Mouse (Mus musculus) midbrain, embryonic 16.5 days (tissue): ENCODE results near the gene Galc. TPM values are rescaled to one million over a fixed set of nuclear protein-coding genes. Genes with fewer than 3 reads are reported as not detected.

Experiments used
- ATAC-seq: fragments of 200-750 bp; cut with Nextera tagmentation; 2 replicates; pipeline ENCODE4 v1.8.0; 2017; ENCODE audit warnings: moderate TSS enrichment
- H3K27ac ChIP-seq: fragments of 300-500 bp; sonication (generic); 2 replicates; pipeline ENCODE4 v1.5.1; 2014; ENCODE audit warnings: mild to moderate bottlenecking, low read length, mixed read lengths
- H3K27me3 ChIP-seq: fragments of 300-500 bp; sonication (generic); 2 replicates; pipeline ENCODE4 v1.6.1; 2014; ENCODE audit warnings: low read depth, low read length, mixed read lengths; ENCODE audit not compliant: control insufficient read depth, insufficient read depth
- H3K36me3 ChIP-seq: fragments of 300-500 bp; sonication (generic); 2 replicates; pipeline ENCODE4 v1.6.1; 2014; ENCODE audit warnings: mild to moderate bottlenecking, low read length, moderate library complexity, mixed read lengths; ENCODE audit not compliant: control insufficient read depth, insufficient read depth
- H3K4me1 ChIP-seq: fragments of 300-500 bp; sonication (generic); 2 replicates; pipeline ENCODE4 v1.6.1; 2014; ENCODE audit warnings: mild to moderate bottlenecking, low read length, mixed read lengths; ENCODE audit not compliant: control insufficient read depth, insufficient read depth
- H3K4me2 ChIP-seq: fragments of 300-500 bp; sonication (generic); 2 replicates; pipeline ENCODE4 v1.6.1; 2014; ENCODE audit warnings: mild to moderate bottlenecking, low read length, mixed read lengths
- H3K4me3 ChIP-seq: fragments of 300-500 bp; sonication (generic); 2 replicates; pipeline ENCODE4 v1.5.1; 2014; ENCODE audit warnings: low read depth, mild to moderate bottlenecking, low read length, moderate library complexity, mixed read lengths
- H3K9ac ChIP-seq: fragments of 300-500 bp; sonication (generic); 2 replicates; pipeline ENCODE4 v1.6.1; 2014; ENCODE audit warnings: low read depth, low read length, mixed read lengths
- H3K9me3 ChIP-seq: fragments of 300-500 bp; sonication (generic); replicated peaks from 2 replicates; pipeline ENCODE4 v1.6.1; 2014; ENCODE audit warnings: mild to moderate bottlenecking, low read length, mixed read lengths; ENCODE audit not compliant: control insufficient read depth, poor library complexity, severe bottlenecking
- WGBS: fragments of 180-500 bp; shearing (Covaris S2); extraction: QIAGEN DNeasy Blood & Tissue Kit; methylation state at CpG from one replicate; pipeline ENCODE4 v1.1.7; 2014; 5-methylcytosine and 5-hydroxymethylcytosine counted together
- polyA plus RNA-seq: library from polyadenylated mRNA; unstranded; fragments of >200 nt; fragmentation: Nextera tagmentation; extraction: Ambion mirVana; gene quantifications from 2 replicates; pipeline ENCODE4 v1.2.1, GENCODE M21; 2015

Galc gene
- polyA plus RNA-seq, 1 experiment from 2014 or later: 12.7 TPM

GRCm38 (mm10) chr12:98180235-98180800, 78.9 kb downstream of the Galc start:
- WGBS: 94% methylated on average over 16 of the region's 16 CpGs
- H3K9ac ChIP-seq: no peak overlapping the region
- no peaks in the 10 kb centered on the region for H3K9me3 ChIP-seq
- no peak overlapping the region for H3K4me3 ChIP-seq
- H3K36me3 ChIP-seq: no peaks in the 10 kb centered on the region
- H3K27ac ChIP-seq: no peak overlapping the region
- no peak overlapping the region for H3K4me2 ChIP-seq
- ATAC-seq: no peak
- H3K4me1 ChIP-seq: peaks cover 8% of the 10 kb centered on the region
- H3K27me3 ChIP-seq: no peaks in the 10 kb centered on the region

GRCm38 (mm10) chr12:98179496-98179895, 79.8 kb downstream of the Galc start:
- WGBS: 73% methylated on average over 1 of the region's 1 CpGs
- ATAC-seq: no peak
- Histone ChIP-seq H3K9ac (no peak overlapping the region), H3K36me3 (no peaks in the 10 kb centered on the region), H3K27me3 (no peaks in the 10 kb centered on the region), H3K4me1 (peaks cover 8% of the 10 kb centered on the region), H3K27ac (no peak overlapping the region), H3K4me3 (no peak overlapping the region), H3K9me3 (no peaks in the 10 kb centered on the region), H3K4me2 (no peak overlapping the region)

GRCm38 (mm10) chr12:98176632-98177031, 82.6 kb downstream of the Galc start:
- H3K4me3 ChIP-seq: no peak overlapping the region
- WGBS: 94% methylated on average over 2 of the region's 2 CpGs
- no peak for ATAC-seq
- H3K9me3 ChIP-seq: no peaks in the 10 kb centered on the region
- no peak overlapping the region for H3K4me2 ChIP-seq
- H3K27me3 ChIP-seq: no peaks in the 10 kb centered on the region
- no peaks in the 10 kb centered on the region for H3K36me3 ChIP-seq
- peaks cover 4% of the 10 kb centered on the region for H3K4me1 ChIP-seq
- no peak overlapping the region for H3K9ac ChIP-seq
- no peak overlapping the region for H3K27ac ChIP-seq

- Histone ChIP-seq H3K27ac (no peak overlapping the region), H3K4me1 (no peaks in the 10 kb centered on the region), H3K9me3 (no peaks in the 10 kb centered on the region), H3K4me2 (no peak overlapping the region), H3K4me3 (no peak overlapping the region), H3K27me3 (no peaks in the 10 kb centered on the region), H3K9ac (no peak overlapping the region), H3K36me3 (no peaks in the 10 kb centered on the region)
- no peak for ATAC-seq
- 92% methylated on average over 3 of the region's 3 CpGs for WGBS
These were observed 97.4 kb downstream of the Galc start for GRCm38 (mm10) chr12:98161901-98162300.

- H3K4me3 ChIP-seq: no peak overlapping the region
- H3K9me3 ChIP-seq: no peaks in the 10 kb centered on the region
- no peaks in the 10 kb centered on the region for H3K27me3 ChIP-seq
- no peak overlapping the region for H3K9ac ChIP-seq
- H3K4me2 ChIP-seq: no peak overlapping the region
- 69% methylated on average over 6 of the region's 6 CpGs for WGBS
- H3K4me1 ChIP-seq: no peaks in the 10 kb centered on the region
- no peak for ATAC-seq
- H3K36me3 ChIP-seq: no peaks in the 10 kb centered on the region
- no peak overlapping the region for H3K27ac ChIP-seq
These were observed 98.4 kb downstream of the Galc start for GRCm38 (mm10) chr12:98160867-98161266.

Other genes starting within 250 kb of the Galc start
- gene Gpr65, start 9.2 kb upstream of the Galc start, polyA plus RNA-seq: 0.22 and 0.31 TPM in 2 replicates